Mouse (Mus musculus): Measurements from ENCODE around the gene Wfdc16. TPM values are rescaled to one million over a fixed set of nuclear protein-coding genes. Genes with fewer than 3 reads are reported as not detected.
"Not testable (repeated sequence)": the region's sequence is repeated elsewhere in the genome, so short reads cannot be mapped to it uniquely, and the experiment has no call there.

The Wfdc16 gene
- total and polyA plus RNA-seq, 2 experiments = 0.07 TPM; not detected in 1

- no peaks in the 10 kb centered on the region for H3K36me3 ChIP-seq (ENCODE audit: control insufficient read depth, insufficient read depth, low read length)
- TF ChIP-seq POLR2A (IDR thresholded peaks at IDR 0.05; ENCODE audit: extremely low read depth, insufficient read depth, low read length) (no peak), CTCF (IDR thresholded peaks at IDR 0.05; ENCODE audit: low read depth, low read length) (no peak)
- no peak for DNase-seq (ENCODE audit: extremely low read depth, low read depth, low spot score)
- no peaks in the 10 kb centered on the region for H3K27me3 ChIP-seq (ENCODE audit: control insufficient read depth, insufficient read depth, low read length)
- H3K27ac ChIP-seq (replicated peaks; ENCODE audit: insufficient read depth, low read depth, low read length) = no peak within 1 kb of the TSS
- no peaks in the 10 kb centered on the region for H3K4me1 ChIP-seq (ENCODE audit: control insufficient read depth, insufficient read depth, low read length)
- WGBS = 79% methylated on average over 4 of the region's 4 CpGs
- no peaks in the 10 kb centered on the region for H3K79me2 ChIP-seq (ENCODE audit: control insufficient read depth, insufficient read depth, low read length)
- no peak within 1 kb of the TSS for H3K9ac ChIP-seq (ENCODE audit: low read depth, low read length)
- H3K4me3 ChIP-seq (ENCODE audit: insufficient read depth, low read depth, low read length) = no peak within 1 kb of the TSS
Measured at GRCm38 (mm10) chr2:164593494-164593893, 45.1 kb downstream of the Wfdc16 start, which contains the start of gene Eppin. Eppin (minus strand) TSS chr2:164593594.

DNA sequence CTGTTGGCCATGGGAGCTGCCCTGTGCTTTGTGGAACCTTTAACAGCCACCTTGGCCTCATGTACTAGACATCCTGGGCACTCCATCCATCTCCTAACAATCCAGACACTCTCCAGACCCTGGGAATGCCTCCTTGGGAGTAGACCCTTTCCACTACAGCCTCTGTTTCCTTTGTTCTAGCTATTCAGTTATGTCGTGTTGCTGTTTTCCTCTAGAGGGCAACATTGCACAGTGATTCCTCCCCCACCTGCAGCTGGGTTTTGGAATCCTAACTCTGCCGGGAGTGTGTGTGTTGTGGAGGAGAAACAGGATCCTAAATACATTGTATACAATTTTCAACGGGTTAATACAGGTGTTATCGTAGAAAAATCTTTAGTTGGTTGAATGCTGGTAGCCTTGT is 46.6 kb downstream of the Wfdc16 start:
- TF ChIP-seq CTCF (IDR thresholded peaks at IDR 0.05; ENCODE audit: low read depth, low read length) (peak; percentile 55), POLR2A (IDR thresholded peaks at IDR 0.05; ENCODE audit: extremely low read depth, insufficient read depth, low read length) (no peak)
- Histone ChIP-seq H3K79me2 (ENCODE audit: control insufficient read depth, insufficient read depth, low read length) (no peaks in the 10 kb centered on the region), H3K9ac (ENCODE audit: low read depth, low read length) (no peak overlapping the region), H3K36me3 (ENCODE audit: control insufficient read depth, insufficient read depth, low read length) (no peaks in the 10 kb centered on the region), H3K4me3 (ENCODE audit: insufficient read depth, low read depth, low read length) (no peak overlapping the region), H3K27ac (replicated peaks; ENCODE audit: insufficient read depth, low read depth, low read length) (no peak overlapping the region), H3K27me3 (ENCODE audit: control insufficient read depth, insufficient read depth, low read length) (no peaks in the 10 kb centered on the region), H3K4me1 (ENCODE audit: control insufficient read depth, insufficient read depth, low read length) (no peaks in the 10 kb centered on the region)
- DNase-seq (ENCODE audit: extremely low read depth, low read depth, low spot score) = peak; percentile 14
- 5% methylated on average over 4 of the region's 4 CpGs for WGBS

- H3K27me3 ChIP-seq (ENCODE audit: control insufficient read depth, insufficient read depth, low read length); H3K79me2 ChIP-seq (ENCODE audit: control insufficient read depth, insufficient read depth, low read length); H3K36me3 ChIP-seq (ENCODE audit: control insufficient read depth, insufficient read depth, low read length); H3K4me1 ChIP-seq (ENCODE audit: control insufficient read depth, insufficient read depth, low read length); H3K9ac ChIP-seq (ENCODE audit: low read depth, low read length); H3K4me3 ChIP-seq (ENCODE audit: insufficient read depth, low read depth, low read length); H3K27ac ChIP-seq (replicated peaks; ENCODE audit: insufficient read depth, low read depth, low read length); DNase-seq (ENCODE audit: extremely low read depth, low read depth, low spot score): not testable (repeated sequence)
- 61% methylated on average over 13 of the region's 13 CpGs for WGBS
Measured at GRCm38 (mm10) chr2:164585025-164585725, 53.4 kb downstream of the Wfdc16 start, which contains the start of gene Wfdc6a. Wfdc6a (minus strand) TSS chr2:164585447.

Other genes with a start within 250 kb of the Wfdc16 start
Only the 30 nearest of the 34 such genes appear.
- gene Sdc4, start 194.9 kb downstream of the Wfdc16 start, total RNA-seq (2014; rRNA removed) = 511 and 573 TPM in 2 replicates
- 178 and 182 TPM in 2 replicates for gene Sdc4, start 194.9 kb downstream of the Wfdc16 start, polyA plus RNA-seq (2012; rRNA removed)
- gene Sys1, start 181.8 kb downstream of the Wfdc16 start, total RNA-seq (2014; rRNA removed) = 33.7 and 40.9 TPM in 2 replicates
- gene Sys1, start 181.8 kb downstream of the Wfdc16 start, polyA plus RNA-seq (2012; rRNA removed) = 145 and 157 TPM in 2 replicates
- gene Gm20458, start 177.8 kb downstream of the Wfdc16 start, total RNA-seq (2014; rRNA removed) = 0.46 TPM in 1 of 2 replicates, not detected in the other
- 11.7 and 14.2 TPM in 2 replicates for gene Gm20458, start 177.8 kb downstream of the Wfdc16 start, polyA plus RNA-seq (2012; rRNA removed)
- not detected in 2 replicates for gene Trp53tg5, start 165.1 kb downstream of the Wfdc16 start, total RNA-seq (2014; rRNA removed)
- gene Trp53tg5, start 165.1 kb downstream of the Wfdc16 start, polyA plus RNA-seq (2012; rRNA removed) = not detected in 2 replicates
- gene Dbndd2, start 152.7 kb downstream of the Wfdc16 start, total RNA-seq (2014; rRNA removed) = 8.1 and 10.1 TPM in 2 replicates
- gene Dbndd2, start 152.7 kb downstream of the Wfdc16 start, polyA plus RNA-seq (2012; rRNA removed) = 7.6 and 9.5 TPM in 2 replicates
- 7.5 and 14.2 TPM in 2 replicates for gene Pigt, start 141.3 kb downstream of the Wfdc16 start, total RNA-seq (2014; rRNA removed)
- gene Pigt, start 141.3 kb downstream of the Wfdc16 start, polyA plus RNA-seq (2012; rRNA removed) = 56.7 and 63.7 TPM in 2 replicates
- gene Wfdc2, start 76.4 kb downstream of the Wfdc16 start, total RNA-seq (2014; rRNA removed) = 4.6 and 8.5 TPM in 2 replicates
- 9.9 and 18.9 TPM in 2 replicates for gene Wfdc2, start 76.4 kb downstream of the Wfdc16 start, polyA plus RNA-seq (2012; rRNA removed)
- gene Spint3, start 65.3 kb downstream of the Wfdc16 start, total RNA-seq (2014; rRNA removed) = not detected in 2 replicates
- gene Spint3, start 65.3 kb downstream of the Wfdc16 start, polyA plus RNA-seq (2012; rRNA removed) = not detected in 2 replicates
- not detected in 2 replicates for gene Wfdc6a, start 53.3 kb downstream of the Wfdc16 start, total RNA-seq (2014; rRNA removed)
- 0.11 TPM in 1 of 2 replicates, not detected in the other for gene Wfdc6a, start 53.3 kb downstream of the Wfdc16 start, polyA plus RNA-seq (2012; rRNA removed)
- gene Eppin, start 45.2 kb downstream of the Wfdc16 start, total RNA-seq (2014; rRNA removed) = not detected in 2 replicates
- gene Eppin, start 45.2 kb downstream of the Wfdc16 start, polyA plus RNA-seq (2012; rRNA removed) = not detected in 2 replicates
- gene Wfdc6b, start 25.3 kb downstream of the Wfdc16 start, total RNA-seq (2014; rRNA removed) = not detected in 2 replicates
- gene Wfdc6b, start 25.3 kb downstream of the Wfdc16 start, polyA plus RNA-seq (2012; rRNA removed) = not detected in 2 replicates
- not detected in 2 replicates for gene Wfdc8, start 25.2 kb downstream of the Wfdc16 start, total RNA-seq (2014; rRNA removed)
- gene Wfdc8, start 25.2 kb downstream of the Wfdc16 start, polyA plus RNA-seq (2012; rRNA removed) = not detected in 2 replicates
- not detected in 2 replicates for gene Wfdc10, start 17.2 kb upstream of the Wfdc16 start, total RNA-seq (2014; rRNA removed)
- not detected in 2 replicates for gene Wfdc10, start 17.2 kb upstream of the Wfdc16 start, polyA plus RNA-seq (2012; rRNA removed)
- not detected in 2 replicates for gene Wfdc9, start 17.8 kb upstream of the Wfdc16 start, total RNA-seq (2014; rRNA removed)
- not detected in 2 replicates for gene Wfdc9, start 17.8 kb upstream of the Wfdc16 start, polyA plus RNA-seq (2012; rRNA removed)
- not detected in 2 replicates for gene Wfdc11, start 35.3 kb upstream of the Wfdc16 start, total RNA-seq (2014; rRNA removed)
- gene Wfdc11, start 35.3 kb upstream of the Wfdc16 start, polyA plus RNA-seq (2012; rRNA removed) = not detected in 2 replicates
- gene Wfdc13, start 46.3 kb upstream of the Wfdc16 start, total RNA-seq (2014; rRNA removed) = not detected in 2 replicates
- gene Wfdc13, start 46.3 kb upstream of the Wfdc16 start, polyA plus RNA-seq (2012; rRNA removed) = not detected in 2 replicates
- gene Spint4, start 59.7 kb upstream of the Wfdc16 start, total RNA-seq (2014; rRNA removed) = not detected in 2 replicates
- gene Spint4, start 59.7 kb upstream of the Wfdc16 start, polyA plus RNA-seq (2012; rRNA removed) = not detected in 2 replicates
- not detected in 2 replicates for gene Spint5, start 76.5 kb upstream of the Wfdc16 start, total RNA-seq (2014; rRNA removed)
- gene Spint5, start 76.5 kb upstream of the Wfdc16 start, polyA plus RNA-seq (2012; rRNA removed) = not detected in 2 replicates
- 0.09 and 0.81 TPM in 2 replicates for gene Wfdc3, start 107.1 kb upstream of the Wfdc16 start, total RNA-seq (2014; rRNA removed)
- gene Wfdc3, start 107.1 kb upstream of the Wfdc16 start, polyA plus RNA-seq (2012; rRNA removed) = 0.07 and 0.21 TPM in 2 replicates
- 11.8 and 12.9 TPM in 2 replicates for gene Dnttip1, start 107.2 kb upstream of the Wfdc16 start, total RNA-seq (2014; rRNA removed)
- 11.9 and 17.6 TPM in 2 replicates for gene Dnttip1, start 107.2 kb upstream of the Wfdc16 start, polyA plus RNA-seq (2012; rRNA removed)
- 0.18 and 1.9 TPM in 2 replicates for gene Ube2c, start 131.1 kb upstream of the Wfdc16 start, total RNA-seq (2014; rRNA removed)
- 1.2 and 1.5 TPM in 2 replicates for gene Ube2c, start 131.1 kb upstream of the Wfdc16 start, polyA plus RNA-seq (2012; rRNA removed)
- 6.1 TPM in 1 of 2 replicates, not detected in the other for gene Tnnc2, start 141.2 kb upstream of the Wfdc16 start, total RNA-seq (2014; rRNA removed)
- gene Tnnc2, start 141.2 kb upstream of the Wfdc16 start, polyA plus RNA-seq (2012; rRNA removed) = not detected in 2 replicates
- 10.8 and 12.6 TPM in 2 replicates for gene Snx21, start 147.0 kb upstream of the Wfdc16 start, total RNA-seq (2014; rRNA removed)
- 14.4 and 14.6 TPM in 2 replicates for gene Snx21, start 147.0 kb upstream of the Wfdc16 start, polyA plus RNA-seq (2012; rRNA removed)
- gene Acot8, start 166.1 kb upstream of the Wfdc16 start, total RNA-seq (2014; rRNA removed) = 19.4 and 25.8 TPM in 2 replicates
- gene Acot8, start 166.1 kb upstream of the Wfdc16 start, polyA plus RNA-seq (2012; rRNA removed) = 46.1 and 53.2 TPM in 2 replicates
- 0.83 and 1.1 TPM in 2 replicates for gene Zswim3, start 166.3 kb upstream of the Wfdc16 start, total RNA-seq (2014; rRNA removed)
- gene Zswim3, start 166.3 kb upstream of the Wfdc16 start, polyA plus RNA-seq (2012; rRNA removed) = 0.73 and 0.82 TPM in 2 replicates
- gene Zswim1, start 183.9 kb upstream of the Wfdc16 start, total RNA-seq (2014; rRNA removed) = 0.55 and 0.81 TPM in 2 replicates
- gene Zswim1, start 183.9 kb upstream of the Wfdc16 start, polyA plus RNA-seq (2012; rRNA removed) = 3.2 and 4.4 TPM in 2 replicates
- 0.18 TPM in 1 of 2 replicates, not detected in the other for gene Spata25, start 189.7 kb upstream of the Wfdc16 start, total RNA-seq (2014; rRNA removed)
- gene Spata25, start 189.7 kb upstream of the Wfdc16 start, polyA plus RNA-seq (2012; rRNA removed) = not detected in 2 replicates
- 112 and 135 TPM in 2 replicates for gene Ctsa, start 194.1 kb upstream of the Wfdc16 start, total RNA-seq (2014; rRNA removed)
- gene Ctsa, start 194.1 kb upstream of the Wfdc16 start, polyA plus RNA-seq (2012; rRNA removed) = 164 and 279 TPM in 2 replicates
- 1.6 and 2.3 TPM in 2 replicates for gene Neurl2, start 194.7 kb upstream of the Wfdc16 start, total RNA-seq (2014; rRNA removed)
- 4.5 and 5.6 TPM in 2 replicates for gene Neurl2, start 194.7 kb upstream of the Wfdc16 start, polyA plus RNA-seq (2012; rRNA removed)
- 21.7 and 22.1 TPM in 2 replicates for gene Pltp, start 218.9 kb upstream of the Wfdc16 start, total RNA-seq (2014; rRNA removed)
- gene Pltp, start 218.9 kb upstream of the Wfdc16 start, polyA plus RNA-seq (2012; rRNA removed) = 49.7 and 92.8 TPM in 2 replicates